Mouse (Mus musculus) heart, adult 9 months (tissue): ENCODE measurements around the gene Wfdc17.

ENCODE experiments used
- DNase-seq, 2 experiments: peaks; one replicate each; pipeline ENCODE4 v3.0.0; 2022; ENCODE audit warnings: low spot score in 2 of 2

The Wfdc17 gene

DNA sequence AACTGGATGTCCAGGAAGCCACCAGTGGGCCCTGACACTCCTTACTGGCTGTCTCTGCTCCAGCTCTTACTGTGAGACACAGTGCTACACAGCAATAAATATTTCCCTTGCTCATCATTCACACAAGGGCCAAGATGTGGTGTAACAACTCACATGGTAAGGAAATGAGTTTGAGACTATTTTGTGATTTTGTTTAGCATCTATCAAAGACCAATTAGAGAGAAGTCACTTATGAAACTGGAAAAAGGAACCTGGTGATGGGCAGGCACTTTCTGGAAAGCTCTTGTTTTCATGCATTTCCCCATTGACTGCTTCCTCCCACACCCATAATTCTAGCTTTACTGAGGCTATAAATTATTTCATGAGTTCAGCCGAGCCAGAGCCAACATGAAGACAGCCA lies at the start of gene Wfdc17:
Gene Wfdc17, plus strand, starts transcription at position 287 of the 400 bp plus-strand sequence.
- peak in 1 of 2 experiments; percentile 6 for DNase-seq

DNA sequence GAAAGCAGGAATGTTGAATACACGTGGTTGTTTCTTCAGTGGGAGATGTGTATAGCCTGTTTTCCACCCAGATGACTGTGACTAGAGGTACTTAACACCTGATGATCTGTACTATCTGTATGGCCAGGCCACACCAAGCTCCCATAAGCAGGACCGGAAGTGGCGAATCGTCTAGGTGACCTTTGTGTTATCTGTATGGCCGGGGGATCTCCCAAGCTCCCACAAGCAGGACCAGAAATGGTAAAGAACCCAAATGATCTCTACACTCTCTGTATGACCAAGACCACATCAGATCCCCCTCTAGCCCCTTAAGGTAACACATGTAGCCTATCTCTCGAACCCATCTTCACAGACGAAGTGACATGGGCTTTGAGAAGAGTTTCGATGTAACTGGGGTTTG lies 49.2 kb upstream of the Wfdc17 start:
- DNase-seq, result no peak

DNA sequence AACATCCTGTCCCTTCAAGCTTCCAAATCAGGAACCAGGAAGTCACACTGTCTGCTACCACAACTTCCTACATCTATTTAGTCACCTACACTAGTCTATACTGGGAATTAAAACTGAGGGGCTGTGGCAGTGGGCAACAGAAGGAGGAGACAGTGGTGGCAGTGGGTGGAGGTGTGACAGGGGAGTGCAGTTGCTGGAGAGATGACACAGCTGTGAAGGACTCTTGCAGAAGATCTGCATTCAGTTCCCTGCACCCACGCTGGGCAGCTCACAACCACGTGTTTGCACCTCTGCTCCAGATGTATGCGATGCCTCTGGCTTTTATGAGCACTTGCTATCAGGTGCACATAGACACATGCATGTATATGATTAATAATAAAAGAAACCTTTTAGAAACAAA lies 46.3 kb upstream of the Wfdc17 start:
- no peak for DNase-seq

DNA sequence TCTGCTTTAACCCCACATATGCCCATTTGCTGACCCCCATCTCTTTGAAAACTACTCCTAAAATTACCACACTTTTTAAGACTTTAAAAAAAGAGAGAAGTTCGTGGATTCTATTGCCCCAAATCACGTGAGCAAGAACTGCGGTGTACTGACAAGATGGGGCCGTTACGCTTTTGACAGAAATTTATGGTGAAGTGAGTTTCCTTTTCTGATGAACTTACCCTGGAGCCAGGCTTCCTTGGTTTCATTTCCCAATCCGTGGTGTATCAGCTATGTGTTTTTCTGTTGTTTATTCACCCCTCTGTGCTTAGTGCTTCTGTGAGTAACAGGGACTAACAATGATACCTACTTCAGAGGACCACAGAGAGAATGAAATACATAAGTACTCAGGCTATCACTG lies 45.0 kb upstream of the Wfdc17 start:
- DNase-seq, result no peak

DNA sequence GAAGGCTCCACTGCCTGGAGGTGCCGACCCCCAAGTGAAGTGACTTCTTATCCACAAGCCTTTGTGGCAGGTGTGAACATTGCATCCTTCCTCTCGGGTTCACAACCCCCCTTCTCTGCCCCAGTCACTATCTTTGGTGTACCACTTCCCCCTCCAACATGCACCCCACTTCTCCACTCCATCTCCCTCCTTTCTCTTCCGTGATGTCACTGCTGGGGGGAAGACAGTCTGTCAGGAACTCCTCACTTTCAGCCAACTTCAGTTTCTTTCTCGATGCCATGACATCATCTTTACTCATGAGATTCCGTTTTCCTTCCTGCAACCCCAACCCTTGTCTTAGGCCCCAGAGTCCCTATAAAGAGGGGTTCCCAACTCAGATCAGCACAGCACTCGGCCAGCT lies 41.6 kb upstream of the Wfdc17 start, which contains the start of gene Ccl4:
Gene Ccl4, plus strand, starts transcription at position 381 of the 400 bp plus-strand sequence.
- DNase-seq, result no peak

DNA sequence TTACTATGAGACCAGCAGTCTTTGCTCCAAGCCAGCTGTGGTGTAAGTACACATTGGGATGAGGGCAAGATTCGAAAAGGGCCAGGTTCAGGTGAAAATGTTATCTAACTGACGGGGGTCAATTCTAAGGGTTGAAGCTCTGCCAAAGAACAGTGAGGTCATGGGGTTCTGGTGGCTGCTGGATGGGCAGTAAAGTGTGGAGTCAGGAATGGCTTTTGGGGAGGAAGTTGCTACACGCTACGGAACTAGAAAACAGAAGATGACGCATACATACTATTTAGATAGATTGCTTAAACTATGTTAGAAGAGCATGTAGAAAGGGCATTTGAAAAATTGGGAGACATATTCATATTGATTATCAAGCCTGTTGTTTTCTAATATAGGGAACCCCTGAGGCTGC lies 40.3 kb upstream of the Wfdc17 start:
- peak in 1 of 2 experiments; percentile 27 for DNase-seq

DNA sequence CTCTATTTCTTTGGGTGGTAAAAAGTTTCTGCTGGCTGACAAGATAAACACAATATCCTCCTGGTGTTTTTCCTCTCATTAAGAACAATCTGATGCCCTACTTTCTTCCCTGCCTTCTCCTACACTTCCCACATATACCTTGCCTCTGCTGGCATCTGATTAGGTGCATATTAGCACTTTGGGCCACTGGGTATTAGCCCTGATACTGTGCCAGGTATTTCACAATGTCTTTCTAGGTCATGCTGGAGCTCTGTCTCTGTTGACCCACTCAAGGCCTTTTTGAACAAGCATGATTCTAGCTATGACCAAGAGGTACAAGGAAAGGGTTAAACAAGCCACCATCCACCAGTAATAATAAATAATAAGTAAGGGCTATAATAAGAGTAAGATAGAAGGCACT lies 32.0 kb upstream of the Wfdc17 start:
- DNase-seq, result no peak

DNA sequence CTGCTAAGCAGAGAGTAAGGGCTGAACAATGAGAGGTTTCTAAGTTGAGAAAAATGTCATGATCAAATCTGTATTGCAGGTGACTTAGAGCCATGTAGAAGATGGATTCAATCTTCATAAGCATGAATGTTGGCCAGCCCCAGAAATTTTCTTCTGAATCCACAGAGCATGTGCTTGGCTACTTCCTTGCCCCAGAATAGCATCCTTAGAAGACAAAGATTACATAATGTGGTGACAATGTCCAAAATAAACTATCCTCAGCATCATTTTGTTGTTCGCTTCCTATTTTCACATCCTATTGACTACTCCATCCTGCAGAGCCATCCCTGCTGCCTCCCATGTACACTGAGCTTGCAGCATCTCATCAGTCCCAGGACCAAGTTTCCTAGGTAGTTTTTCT lies 28.1 kb upstream of the Wfdc17 start:
- DNase-seq, result peak in 1 of 2 experiments; percentile 24

DNA sequence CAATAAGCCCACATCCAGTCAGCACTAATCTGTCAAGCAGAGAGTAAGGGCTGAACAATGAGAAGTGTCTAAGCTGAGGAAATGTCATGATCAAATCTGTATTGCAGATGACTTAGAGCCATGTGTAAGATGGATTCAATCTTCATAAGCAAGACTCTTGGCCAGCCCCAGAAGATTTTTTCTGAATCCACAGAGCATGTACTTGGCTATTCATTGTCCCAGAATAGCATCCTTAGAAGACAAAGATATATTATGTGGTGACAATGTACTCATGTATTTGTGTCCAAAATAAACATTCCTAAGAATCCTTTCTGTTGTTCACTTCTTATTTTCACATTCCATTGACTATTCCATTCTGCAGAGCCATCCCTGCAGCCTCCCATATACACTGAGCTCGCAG lies 13.9 kb upstream of the Wfdc17 start:
- no peak for DNase-seq

DNA sequence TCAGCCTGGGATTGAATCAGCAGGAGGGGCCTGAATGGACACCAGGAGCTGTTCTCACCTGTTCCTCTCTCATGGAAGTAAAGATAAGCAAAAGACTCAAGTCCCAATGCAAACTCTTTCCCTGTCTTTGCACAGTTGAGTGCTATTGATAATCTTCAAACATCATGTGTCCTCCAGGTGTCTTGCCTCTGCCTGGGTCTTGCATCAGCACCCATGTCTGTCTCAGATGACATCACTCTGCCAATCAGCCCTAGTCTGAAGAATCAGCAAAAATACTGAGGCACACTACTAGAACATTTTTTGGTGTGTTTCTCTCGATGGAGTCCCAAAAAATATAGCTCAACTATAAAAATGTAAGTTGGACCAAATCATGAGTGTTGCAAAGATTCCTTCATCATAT lies 11.8 kb upstream of the Wfdc17 start:
- no peak for DNase-seq

DNA sequence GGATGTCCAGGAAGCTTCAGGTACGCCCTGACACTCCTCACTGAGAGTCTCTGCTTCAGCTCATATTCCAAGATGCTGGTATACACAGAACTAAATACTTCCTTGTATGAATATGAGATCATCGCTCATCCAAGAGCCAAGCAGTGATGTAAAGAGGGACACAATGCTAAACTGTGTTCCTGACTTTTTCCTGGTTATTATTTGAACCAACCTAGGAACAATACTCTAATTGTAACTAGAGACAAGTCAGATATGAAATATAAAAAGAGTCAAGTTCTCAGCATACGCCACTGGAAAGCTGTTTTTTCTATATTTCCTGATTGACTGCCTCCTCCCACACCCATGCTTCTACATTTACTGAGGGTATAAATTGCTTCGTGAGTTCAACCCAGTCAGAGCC lies 4.9 kb downstream of the Wfdc17 start, which contains the start of gene Wfdc18:
Gene Wfdc18, plus strand, starts transcription at position 301 of the 400 bp plus-strand sequence.
- DNase-seq, result no peak

DNA sequence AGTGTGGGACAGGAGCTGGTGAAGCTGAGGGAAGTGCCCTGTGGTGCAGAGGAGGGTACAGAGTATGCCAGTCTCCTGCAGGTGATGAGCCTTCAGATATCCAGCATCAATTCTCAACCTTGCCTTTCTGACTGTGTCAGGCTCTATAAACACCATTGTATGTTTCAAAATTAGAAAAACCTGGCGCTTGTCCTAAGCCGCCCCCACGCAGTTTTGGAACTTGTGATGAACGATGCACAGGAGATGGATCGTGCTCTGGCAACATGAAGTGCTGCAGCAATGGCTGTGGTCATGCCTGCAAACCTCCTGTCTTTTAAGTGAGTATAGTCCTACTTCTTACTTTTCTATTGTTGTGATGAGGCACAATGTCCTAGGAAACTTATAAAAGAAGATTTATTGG lies 5.9 kb downstream of the Wfdc17 start:
- no peak for DNase-seq

DNA sequence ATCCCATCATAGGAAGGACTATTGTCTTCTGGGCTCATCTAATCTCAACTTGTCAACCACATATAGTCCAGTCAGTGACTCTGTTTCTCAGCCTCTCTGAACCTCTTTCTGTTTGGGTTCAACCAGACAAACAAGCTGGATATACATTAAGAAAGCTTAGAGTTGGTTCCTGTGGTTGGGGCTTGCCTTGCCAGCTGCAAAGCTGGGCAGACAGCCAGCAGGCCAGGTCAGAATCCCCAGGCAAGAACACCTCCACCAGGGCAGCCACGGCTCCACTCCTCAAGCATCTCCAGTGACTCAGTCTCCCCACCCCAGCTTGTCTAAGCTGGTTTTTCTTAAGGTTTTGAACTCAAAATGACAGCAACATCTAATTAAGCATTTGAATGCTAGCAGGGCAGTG lies 8.9 kb downstream of the Wfdc17 start:
- DNase-seq, result no peak

DNA sequence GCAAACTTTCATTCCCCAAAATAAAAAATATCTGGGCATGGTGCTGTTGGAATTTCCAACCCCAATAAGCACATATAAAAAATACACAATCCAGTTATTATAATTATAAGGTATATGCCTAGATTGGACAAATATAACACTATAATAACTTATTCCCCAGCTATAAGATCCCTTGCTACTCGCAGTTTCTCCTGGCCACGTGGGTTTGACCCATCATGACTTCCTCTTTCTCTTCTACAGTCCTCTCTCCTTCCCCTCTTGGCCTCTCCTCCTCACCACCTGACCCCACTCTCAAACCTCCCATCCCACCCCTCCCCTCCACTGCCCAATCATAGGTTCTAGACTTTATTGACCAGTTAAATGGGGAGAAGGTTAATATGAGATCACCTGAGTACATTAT lies 10.1 kb downstream of the Wfdc17 start:
- DNase-seq, result no peak

DNA sequence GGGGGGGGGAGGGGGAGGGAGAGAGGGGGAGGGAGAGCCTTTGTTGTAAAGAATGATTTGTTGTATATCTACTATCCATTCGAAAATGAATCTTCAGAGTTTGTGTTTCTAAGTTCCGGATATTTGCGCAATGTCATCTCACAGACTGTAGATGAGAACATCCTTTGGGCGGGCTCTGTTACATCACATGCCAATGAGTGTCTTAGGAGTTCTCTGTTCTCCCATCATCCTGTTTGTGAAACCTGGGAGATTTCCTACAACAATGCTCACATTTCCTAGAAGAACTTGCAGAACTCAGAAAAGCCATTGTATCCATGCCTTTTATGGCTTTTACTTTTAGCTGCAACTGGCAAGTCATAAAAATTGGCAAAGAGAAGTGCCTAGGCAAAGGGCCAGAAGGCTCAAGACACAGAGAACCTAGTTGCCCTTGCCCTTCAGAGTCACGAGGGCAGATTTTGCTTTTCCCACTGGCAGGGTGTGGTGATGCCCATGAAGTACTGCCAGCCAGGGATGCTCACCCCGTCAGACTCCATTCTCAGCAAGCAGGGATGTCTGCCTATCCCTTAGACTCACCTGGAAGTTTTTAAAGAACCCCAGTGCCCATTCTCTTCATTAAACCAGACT lies 13.4 kb downstream of the Wfdc17 start:
- no peak for DNase-seq

DNA sequence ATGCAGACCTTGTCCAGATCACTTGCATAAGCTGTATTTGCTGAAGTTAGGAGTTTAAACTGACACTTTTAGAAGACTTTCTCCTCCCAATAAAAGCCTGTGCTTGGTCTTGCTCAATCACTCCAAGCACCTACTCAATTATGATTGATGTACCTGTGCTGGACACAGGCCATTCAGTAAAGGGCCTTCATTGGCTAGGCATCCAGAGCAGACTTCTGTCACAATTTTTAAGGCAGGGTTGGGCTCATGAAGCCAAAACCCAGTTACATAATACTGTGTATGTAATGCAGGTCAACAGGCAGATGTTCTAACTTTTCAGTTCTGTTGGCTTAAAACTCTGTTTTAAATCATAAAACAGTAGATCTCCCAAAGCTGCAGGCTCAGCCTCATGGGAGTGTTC lies 17.0 kb downstream of the Wfdc17 start:
- DNase-seq, result no peak

DNA sequence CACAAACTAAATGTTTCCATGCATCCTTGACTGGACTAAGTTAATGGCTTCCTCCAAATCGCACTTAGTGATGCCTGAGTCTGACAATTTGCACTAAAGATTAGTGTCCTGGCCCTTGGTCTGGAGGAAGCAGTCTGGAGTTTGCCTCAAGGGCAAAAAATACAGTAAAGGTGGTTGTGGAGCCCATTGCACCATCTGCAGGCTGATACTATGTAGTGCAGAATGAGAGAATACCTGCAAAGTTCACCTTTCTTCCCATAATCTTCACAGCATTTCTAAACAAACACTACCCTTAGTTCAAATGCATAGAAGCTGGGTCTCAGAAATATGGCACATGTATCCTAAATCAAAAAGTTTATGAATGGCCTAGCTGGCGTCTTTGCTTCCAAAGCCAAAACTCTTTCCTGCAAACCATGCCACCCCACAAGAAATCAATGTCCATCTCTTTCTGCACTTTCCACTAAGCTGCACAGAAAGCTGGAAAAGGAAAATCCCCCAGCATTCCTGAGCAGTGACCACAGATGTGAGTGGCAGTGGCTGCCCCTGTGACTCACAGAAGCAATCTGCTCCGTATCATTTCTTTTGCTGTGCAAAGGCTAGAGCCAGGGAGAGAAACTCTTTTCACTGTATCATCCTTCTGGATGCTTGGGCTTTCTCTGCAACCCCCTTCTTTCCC lies 25.1 kb downstream of the Wfdc17 start:
- no peak for DNase-seq

DNA sequence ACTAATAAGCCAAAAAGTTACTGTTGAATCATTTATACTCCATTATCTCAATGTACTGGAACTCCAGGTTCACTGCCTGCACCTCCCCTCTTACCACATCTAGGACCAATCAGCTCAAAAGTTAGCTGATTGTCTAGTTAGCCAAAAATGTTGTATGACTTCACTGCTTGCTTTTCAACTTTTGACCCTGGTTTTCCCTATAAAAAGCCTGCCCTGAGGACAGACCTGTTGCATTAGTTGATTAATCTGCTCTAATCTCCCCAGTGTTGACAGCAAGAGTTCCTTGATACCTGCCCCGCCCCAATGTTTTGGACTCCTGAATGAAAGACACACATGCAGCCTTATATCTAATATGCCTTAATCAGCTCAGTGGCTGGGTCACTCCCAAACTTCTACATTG lies 27.3 kb downstream of the Wfdc17 start:
- DNase-seq, result no peak

DNA sequence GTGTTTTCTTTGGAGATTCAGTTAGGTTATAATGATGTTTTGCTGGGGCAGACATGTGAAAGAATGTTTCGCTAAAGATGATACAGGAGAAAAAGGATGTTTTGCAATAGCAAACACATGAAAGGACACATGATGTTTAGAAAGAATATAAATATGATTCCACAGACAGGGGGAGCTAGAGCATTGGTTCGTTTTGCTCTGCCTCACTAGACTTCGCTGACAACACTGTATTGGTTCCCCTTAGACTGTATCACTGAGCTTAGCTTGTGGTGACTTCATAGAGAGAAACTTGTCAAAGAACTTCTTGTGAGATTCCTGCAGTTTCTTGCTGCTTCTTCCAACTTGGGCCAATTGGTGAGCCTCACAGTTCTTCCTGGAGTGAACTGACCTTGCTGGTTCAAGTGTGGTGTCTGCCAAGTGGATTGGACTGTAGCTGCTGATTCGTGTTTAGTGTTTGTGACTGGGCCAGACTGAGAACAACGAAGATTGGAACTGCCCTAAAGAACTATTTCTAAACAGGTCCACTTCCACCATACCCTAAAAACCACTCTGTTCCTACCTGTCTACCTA lies 29.4 kb downstream of the Wfdc17 start:
- DNase-seq, result no peak

DNA sequence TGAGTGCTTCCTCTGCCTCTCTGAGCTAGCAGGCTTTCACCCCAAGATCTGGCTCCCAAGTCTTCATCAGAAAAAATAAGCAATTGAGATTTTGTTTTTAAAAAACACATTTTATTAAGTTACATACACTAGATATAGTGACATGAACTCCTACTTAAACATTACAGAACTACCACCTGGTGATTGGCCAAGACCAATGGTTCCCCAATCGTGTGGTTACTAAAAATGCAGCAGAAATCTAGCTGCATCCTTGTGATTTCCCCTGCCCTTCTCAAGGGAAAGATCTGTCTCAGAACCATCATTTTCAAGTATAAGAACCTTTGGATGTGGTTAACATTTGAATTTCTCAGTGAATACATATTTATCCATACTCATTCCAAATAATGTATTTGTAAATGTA lies 30.4 kb downstream of the Wfdc17 start:
- DNase-seq, result no peak

DNA sequence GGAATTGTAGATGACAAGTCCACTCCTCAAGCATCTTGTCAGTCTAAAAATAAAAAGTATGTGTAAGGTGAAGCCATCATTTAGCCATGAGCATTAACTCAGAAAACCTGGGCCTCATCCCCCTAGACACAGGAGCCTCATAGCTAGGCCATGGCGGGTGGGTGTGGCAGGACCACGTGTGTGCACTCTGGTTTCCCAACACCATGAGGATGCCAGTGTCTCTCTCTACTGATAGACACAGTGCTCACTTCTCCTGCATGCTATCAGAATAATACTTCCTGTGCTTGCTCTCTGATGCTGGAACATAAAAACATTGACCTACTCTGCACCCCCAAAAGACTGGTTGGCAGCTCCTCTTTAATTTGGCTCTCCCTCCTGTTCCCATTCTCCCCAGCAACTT lies 32.1 kb downstream of the Wfdc17 start:
- DNase-seq, result no peak

DNA sequence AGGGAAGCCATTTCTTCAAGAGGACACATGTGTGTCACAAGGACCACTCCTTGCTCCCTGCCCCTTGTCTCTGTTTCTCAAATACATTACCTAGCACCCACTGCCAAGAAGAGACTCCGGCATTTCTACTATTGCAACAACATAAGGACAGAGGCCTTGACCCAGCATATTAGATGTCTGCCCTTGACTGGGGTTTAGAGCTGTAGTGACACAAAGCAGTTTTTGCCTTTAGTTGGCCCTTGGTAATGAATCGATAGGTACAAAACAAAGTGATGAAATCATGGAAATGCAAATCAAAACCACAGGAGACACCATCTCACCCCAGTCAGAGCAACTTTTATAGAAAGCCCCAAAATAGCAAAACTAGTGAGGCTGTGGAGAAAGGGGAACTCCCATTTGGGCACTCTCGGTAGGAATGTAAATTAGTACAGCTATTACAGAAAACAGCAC lies 33.3 kb downstream of the Wfdc17 start:
- peak in 1 of 2 experiments; percentile 30 for DNase-seq

DNA sequence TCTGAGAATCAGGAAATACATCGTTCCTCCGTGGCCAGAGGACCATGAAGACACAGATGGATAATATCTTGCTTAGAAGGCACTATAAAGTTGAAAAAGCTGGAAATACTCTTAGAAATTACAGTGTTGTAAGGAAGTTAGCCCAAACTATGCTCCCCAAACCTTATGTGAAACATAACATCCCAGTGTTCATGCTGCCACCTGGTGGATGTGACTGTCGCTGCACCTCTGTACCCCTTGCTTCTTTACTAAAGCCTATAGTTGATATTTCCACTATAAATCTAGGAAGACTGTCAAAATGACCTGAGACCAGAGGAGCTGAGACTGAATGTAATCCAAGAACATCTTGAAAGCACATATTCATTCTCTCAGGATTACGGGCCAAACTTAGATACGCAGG lies 35.5 kb downstream of the Wfdc17 start:
- peak; percentile 38 to 62 for DNase-seq
